Mouse (Mus musculus) hindbrain, embryonic 11.5 days (tissue): ENCODE measurements around the gene Gm21974. TPM values are rescaled to one million over a fixed set of nuclear protein-coding genes. Genes with fewer than 3 reads are reported as not detected.

ENCODE experiments used
- ATAC-seq: fragments of 200-750 bp; cut with Nextera tagmentation; 2 replicates; pipeline ENCODE4 v1.8.0; 2017; ENCODE audit warnings: mild to moderate bottlenecking, moderate TSS enrichment, moderate library complexity; ENCODE audit not compliant: low FRiP score
- DNase-seq: peaks from one replicate; pipeline ENCODE4 v3.0.0-alpha.2; 2015; ENCODE audit warnings: low spot score
- H3K27ac ChIP-seq: fragments of 300-500 bp; sonication (generic); 2 replicates; pipeline ENCODE4 v1.5.1; 2014; ENCODE audit warnings: mild to moderate bottlenecking, low read depth, low read length
- H3K27me3 ChIP-seq: fragments of 300-500 bp; sonication (generic); 2 replicates; pipeline ENCODE4 v1.6.1; 2014; ENCODE audit warnings: mild to moderate bottlenecking, low read length, moderate library complexity, mixed read lengths; ENCODE audit not compliant: control insufficient read depth, insufficient read depth
- H3K36me3 ChIP-seq: fragments of 300-500 bp; sonication (generic); 2 replicates; pipeline ENCODE4 v1.6.1; 2014; ENCODE audit warnings: mild to moderate bottlenecking, low read length, moderate library complexity, mixed read lengths; ENCODE audit not compliant: control insufficient read depth, insufficient read depth
- H3K4me1 ChIP-seq: fragments of 300-500 bp; sonication (generic); replicated peaks from 2 replicates; pipeline ENCODE4 v1.6.1; 2014; ENCODE audit warnings: low read length, mixed read lengths; ENCODE audit not compliant: control insufficient read depth, insufficient read depth
- H3K4me2 ChIP-seq: fragments of 300-500 bp; sonication (generic); replicated peaks from 2 replicates; pipeline ENCODE4 v1.6.1; 2014; ENCODE audit warnings: mild to moderate bottlenecking, low read depth, low read length
- H3K4me3 ChIP-seq: fragments of 300-500 bp; sonication (generic); 2 replicates; pipeline ENCODE4 v1.5.1; 2014; ENCODE audit warnings: low read depth, low read length
- H3K9ac ChIP-seq: fragments of 300-500 bp; sonication (generic); 2 replicates; pipeline ENCODE4 v1.6.1; 2014; ENCODE audit warnings: low read depth, low read length
- H3K9me3 ChIP-seq: fragments of 300-500 bp; sonication (generic); 2 replicates; pipeline ENCODE4 v1.6.1; 2016; ENCODE audit warnings: low read length; ENCODE audit not compliant: control insufficient read depth
- WGBS: fragments of 180-500 bp; shearing (Covaris S2); extraction: QIAGEN DNeasy Blood & Tissue Kit; methylation state at CpG from one replicate; pipeline ENCODE4 v1.1.7; 2014; 5-methylcytosine and 5-hydroxymethylcytosine counted together
- polyA plus RNA-seq: library from polyadenylated mRNA; unstranded; fragments of >200 nt; fragmentation: Nextera tagmentation; extraction: Ambion mirVana; gene quantifications from 2 replicates; pipeline ENCODE4 v1.2.1, GENCODE M21; 2014

Gene Gm21974
- polyA plus RNA-seq, 1 experiment from 2014 or later, result not detected

DNA sequence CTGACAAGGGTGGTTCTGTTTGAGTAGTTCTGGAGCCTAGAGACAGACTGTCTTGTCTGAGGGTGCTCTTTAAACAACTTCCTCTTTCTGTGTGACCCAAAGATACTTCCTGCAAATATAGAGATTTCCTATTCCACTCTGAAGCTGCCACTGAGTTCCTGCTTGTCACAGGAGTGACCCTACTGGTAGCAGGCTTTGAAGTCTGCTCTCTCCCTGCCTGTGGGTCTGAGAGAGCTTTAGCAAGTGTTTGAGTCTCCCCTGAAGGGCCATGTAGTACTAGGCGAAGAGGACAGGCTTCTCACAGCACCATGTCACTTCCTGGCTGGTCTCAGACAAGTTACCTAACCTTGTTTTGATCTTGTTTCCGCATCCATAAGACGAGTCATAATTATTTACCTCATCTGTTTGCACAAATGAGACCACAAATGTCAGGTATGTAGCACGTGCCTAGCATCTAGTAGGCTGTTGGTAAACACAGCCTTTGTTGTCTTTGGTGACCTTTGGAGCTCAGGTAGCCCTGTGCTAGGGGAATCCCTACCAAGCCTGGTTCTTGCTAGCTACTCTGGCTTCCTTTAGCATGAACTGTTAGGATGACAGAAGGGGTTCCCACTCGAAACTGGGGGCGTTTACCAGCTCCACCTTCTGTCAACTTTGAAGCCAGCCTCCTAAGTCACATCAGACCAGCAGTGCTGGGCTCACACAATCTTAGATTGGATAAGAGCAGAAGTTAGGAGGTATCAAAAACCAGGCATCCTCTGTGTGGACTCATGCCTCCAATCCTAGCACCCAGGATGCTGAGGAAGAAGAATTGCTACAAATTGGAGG, 27.4 kb upstream of the Gm21974 start:
- no peak overlapping the region for H3K9ac ChIP-seq
- H3K36me3 ChIP-seq, result no peaks in the 10 kb centered on the region
- 86% methylated on average over 6 of the region's 6 CpGs for WGBS
- H3K9me3 ChIP-seq, result no peaks in the 10 kb centered on the region
- DNase-seq, result no peak
- no peak for ATAC-seq
- no peak overlapping the region for H3K4me2 ChIP-seq
- no peaks in the 10 kb centered on the region for H3K4me1 ChIP-seq
- no peak overlapping the region for H3K27ac ChIP-seq
- H3K27me3 ChIP-seq, result no peaks in the 10 kb centered on the region
- no peak overlapping the region for H3K4me3 ChIP-seq

- H3K4me2 ChIP-seq, result no peak overlapping the region
- 58% methylated on average over 7 of the region's 8 CpGs for WGBS
- H3K9me3 ChIP-seq, result no peaks in the 10 kb centered on the region
- H3K36me3 ChIP-seq, result no peaks in the 10 kb centered on the region
- H3K27me3 ChIP-seq, result no peaks in the 10 kb centered on the region
- no peak overlapping the region for H3K9ac ChIP-seq
- H3K4me1 ChIP-seq, result no peaks in the 10 kb centered on the region
- no peak overlapping the region for H3K4me3 ChIP-seq
- DNase-seq (peak; percentile 27), ATAC-seq (no peak)
- no peak overlapping the region for H3K27ac ChIP-seq
These were observed 26.3 kb upstream of the Gm21974 start for GRCm38 (mm10) chr7:127921516-127921915.

- Histone ChIP-seq H3K9ac (no peak overlapping the region), H3K4me3 (no peak overlapping the region), H3K36me3 (no peaks in the 10 kb centered on the region), H3K4me1 (no peaks in the 10 kb centered on the region), H3K27ac (no peak overlapping the region), H3K27me3 (no peaks in the 10 kb centered on the region), H3K4me2 (no peak overlapping the region), H3K9me3 (no peaks in the 10 kb centered on the region)
- ATAC-seq (no peak), DNase-seq (peak; percentile 39)
- whole genome bisulfite sequencing, result 80% methylated on average over 7 of the region's 7 CpGs
These were observed 24.0 kb upstream of the Gm21974 start for GRCm38 (mm10) chr7:127919290-127919689.

DNA sequence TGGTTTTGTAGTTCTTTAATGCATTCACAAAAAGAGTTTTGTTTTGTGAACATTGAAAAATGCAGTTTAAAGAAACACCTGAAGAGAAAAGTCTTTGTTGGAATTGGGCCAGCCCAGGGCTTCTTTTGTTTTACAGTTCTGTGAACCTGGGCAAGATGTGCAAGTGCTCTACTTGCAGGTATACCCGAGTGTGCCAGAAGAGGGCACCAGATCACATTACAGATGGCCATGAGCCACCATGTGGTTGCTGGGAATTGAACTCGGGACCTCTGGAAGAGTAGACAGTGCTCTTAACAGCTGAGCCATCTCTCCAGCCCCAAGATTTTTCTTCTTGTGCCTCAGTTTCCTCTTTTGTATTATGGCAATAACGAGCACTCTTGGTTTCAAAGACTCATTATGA, 22.9 kb upstream of the Gm21974 start:
- Histone ChIP-seq H3K27ac (no peak overlapping the region), H3K9ac (no peak overlapping the region), H3K4me2 (no peak overlapping the region), H3K4me3 (no peak overlapping the region), H3K36me3 (no peaks in the 10 kb centered on the region), H3K27me3 (no peaks in the 10 kb centered on the region), H3K9me3 (no peaks in the 10 kb centered on the region), H3K4me1 (no peaks in the 10 kb centered on the region)
- DNase-seq (peak; percentile 49), ATAC-seq (no peak)
- 53% methylated on average over 3 of the region's 3 CpGs for WGBS

DNA sequence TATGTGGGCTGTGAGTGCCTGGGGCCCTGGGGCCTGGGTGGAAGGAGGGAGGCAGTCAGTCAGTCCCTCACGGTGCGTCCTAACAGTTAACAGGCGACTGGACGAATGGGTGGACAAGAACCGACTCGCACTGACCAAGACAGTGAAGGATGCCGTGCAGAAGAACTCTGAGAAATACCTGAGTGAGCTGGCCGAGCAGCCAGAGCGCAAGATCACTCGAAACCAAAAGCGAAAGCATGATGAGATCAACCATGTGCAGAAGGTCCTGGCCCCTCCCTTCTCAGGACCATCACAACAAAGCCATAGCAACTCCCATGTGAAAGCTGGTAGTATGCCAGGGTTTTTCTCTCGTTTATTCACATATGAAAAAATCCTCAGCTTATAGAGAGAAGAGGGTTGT, 20.0 kb upstream of the Gm21974 start:
- H3K9me3 ChIP-seq, result no peaks in the 10 kb centered on the region
- no peak overlapping the region for H3K4me2 ChIP-seq
- H3K9ac ChIP-seq, result no peak overlapping the region
- H3K4me3 ChIP-seq, result no peak overlapping the region
- no peak overlapping the region for H3K27ac ChIP-seq
- ATAC-seq (no peak), DNase-seq (no peak)
- 95% methylated on average over 12 of the region's 12 CpGs for WGBS
- no peaks in the 10 kb centered on the region for H3K36me3 ChIP-seq
- H3K4me1 ChIP-seq, result no peaks in the 10 kb centered on the region
- H3K27me3 ChIP-seq, result no peaks in the 10 kb centered on the region

GRCm38 (mm10) chr7:127912938-127913337, 17.7 kb upstream of the Gm21974 start:
- Histone ChIP-seq H3K27ac (no peak overlapping the region), H3K4me1 (no peaks in the 10 kb centered on the region), H3K9me3 (no peaks in the 10 kb centered on the region), H3K4me2 (peak overlapping the region; percentile 70), H3K9ac (peak overlapping the region; percentile 85), H3K27me3 (no peaks in the 10 kb centered on the region), H3K36me3 (0 out of 2 replicates have a peak, but pooled peaks cover 2% of the 10 kb centered on the region), H3K4me3 (peak overlapping the region; percentile 97)
- WGBS, result 30% methylated on average over 4 of the region's 4 CpGs
- no peak for ATAC-seq
- no peak for DNase-seq

GRCm38 (mm10) chr7:127912190-127912871, 17.1 kb upstream of the Gm21974 start, which contains the start of gene Kat8:
TSS of gene Kat8 (plus strand) at chr7:127912516.
- Histone ChIP-seq H3K9ac (peak within 1 kb of the TSS; percentile 85), H3K4me2 (peak within 1 kb of the TSS; percentile 70), H3K36me3 (0 out of 2 replicates have a peak, but pooled peaks cover 4% of the 10 kb centered on the region), H3K9me3 (no peaks in the 10 kb centered on the region), H3K4me1 (no peaks in the 10 kb centered on the region), H3K4me3 (peak within 1 kb of the TSS; percentile 97), H3K27me3 (no peaks in the 10 kb centered on the region), H3K27ac (peak within 1 kb of the TSS; percentile 43; the same call in 1 of the 2 replicates)
- 2% methylated on average over 40 of the region's 40 CpGs for WGBS
- DNase-seq, result peak; percentile 92
- peak; percentile 92 for ATAC-seq

DNA sequence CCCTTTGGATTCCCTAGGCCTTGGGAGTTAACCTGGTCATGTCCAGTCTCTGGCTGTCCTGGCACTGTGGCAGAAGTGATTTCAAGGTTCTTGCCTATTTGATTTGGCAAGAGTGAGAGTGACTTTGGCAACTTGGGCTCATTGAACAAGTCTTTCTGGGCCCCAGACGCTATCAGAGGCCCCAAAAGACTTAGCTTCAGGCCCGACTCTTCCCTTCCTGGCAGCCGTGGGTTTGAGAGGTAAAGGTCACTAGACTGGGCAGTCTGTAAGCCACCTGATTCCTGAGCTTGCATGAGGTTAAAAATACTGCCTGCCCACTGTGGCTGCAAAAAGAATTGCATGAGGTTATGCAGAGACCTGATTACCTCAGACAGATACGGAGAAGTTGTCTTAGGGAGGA, 13.4 kb upstream of the Gm21974 start:
- Histone ChIP-seq H3K9ac (no peak overlapping the region), H3K4me1 (peaks cover 7% of the 10 kb centered on the region), H3K27ac (no peak overlapping the region), H3K4me2 (no peak overlapping the region), H3K27me3 (no peaks in the 10 kb centered on the region), H3K36me3 (0 out of 2 replicates have a peak, but pooled peaks cover 4% of the 10 kb centered on the region), H3K4me3 (no peak overlapping the region), H3K9me3 (no peaks in the 10 kb centered on the region)
- 94% methylated on average over 4 of the region's 4 CpGs for WGBS
- no peak for ATAC-seq
- DNase-seq, result no peak
